Mouse (Mus musculus) midbrain, embryonic 12.5 days (tissue): ENCODE measurements around the gene Ankrd40. TPM values are rescaled to one million over a fixed set of nuclear protein-coding genes. Genes with fewer than 3 reads are reported as not detected.

ENCODE experiments used
- ATAC-seq: fragments of 200-750 bp; cut with Nextera tagmentation; 2 replicates; pipeline ENCODE4 v1.8.0; 2017; ENCODE audit warnings: low read depth, moderate TSS enrichment, moderate library complexity; ENCODE audit not compliant: low FRiP score
- H3K27ac ChIP-seq: fragments of 300-500 bp; sonication (generic); replicated peaks from 2 replicates; pipeline ENCODE4 v1.5.1; 2016; ENCODE audit warnings: mild to moderate bottlenecking
- H3K27me3 ChIP-seq: fragments of 300-500 bp; sonication (generic); 2 replicates; pipeline ENCODE4 v1.6.1; 2016; ENCODE audit warnings: mild to moderate bottlenecking
- H3K36me3 ChIP-seq: fragments of 300-500 bp; sonication (generic); 2 replicates; pipeline ENCODE4 v1.6.1; 2016
- H3K4me1 ChIP-seq: fragments of 300-500 bp; sonication (generic); 2 replicates; pipeline ENCODE4 v1.6.1; 2016
- H3K4me2 ChIP-seq: fragments of 300-500 bp; sonication (generic); replicated peaks from 2 replicates; pipeline ENCODE4 v1.6.1; 2016; ENCODE audit warnings: mild to moderate bottlenecking, moderate library complexity
- H3K4me3 ChIP-seq: fragments of 300-500 bp; sonication (generic); 2 replicates; pipeline ENCODE4 v1.5.1; 2016; ENCODE audit warnings: mild to moderate bottlenecking
- H3K9ac ChIP-seq: fragments of 300-500 bp; sonication (generic); replicated peaks from 2 replicates; pipeline ENCODE4 v1.6.1; 2016; ENCODE audit warnings: mild to moderate bottlenecking, moderate library complexity
- H3K9me3 ChIP-seq: fragments of 300-500 bp; sonication (generic); 2 replicates; pipeline ENCODE4 v1.6.1; 2016; ENCODE audit warnings: mild to moderate bottlenecking
- WGBS: fragments of 180-500 bp; shearing (Covaris S2); methylation state at CpG from one replicate; pipeline ENCODE4 v1.1.7; 2016; 5-methylcytosine and 5-hydroxymethylcytosine counted together
- polyA plus RNA-seq: library from polyadenylated mRNA; unstranded; fragments of >200 nt; fragmentation: Nextera tagmentation; extraction: Ambion mirVana; gene quantifications from 2 replicates; pipeline ENCODE4 v1.2.1, GENCODE M21; 2016

Gene Ankrd40
- polyA plus RNA-seq, 1 experiment from 2014 or later: 19.7 TPM

- peak overlapping the region; percentile 76 for H3K4me2 ChIP-seq
- peak overlapping the region; percentile 63 for H3K4me3 ChIP-seq
- no peaks in the 10 kb centered on the region for H3K9me3 ChIP-seq
- H3K27ac ChIP-seq: peak overlapping the region; percentile 97
- H3K27me3 ChIP-seq: no peaks in the 10 kb centered on the region
- WGBS: under 1% methylated on average over 10 of the region's 10 CpGs
- H3K9ac ChIP-seq: peak overlapping the region; percentile 94
- peaks cover 31% of the 10 kb centered on the region for H3K4me1 ChIP-seq
- peaks cover 4% of the 10 kb centered on the region; the same call in 1 of the 2 replicates for H3K36me3 ChIP-seq
- no peak for ATAC-seq
These were observed 834 bp downstream of the Ankrd40 start for GRCm38 (mm10) chr11:94328644-94329025.

GRCm38 (mm10) chr11:94329270-94329891, 1.6 kb downstream of the Ankrd40 start:
- peaks cover 6% of the 10 kb centered on the region for H3K36me3 ChIP-seq
- 48% methylated on average over 4 of the region's 4 CpGs for WGBS
- H3K27ac ChIP-seq: no peak overlapping the region
- no peak for ATAC-seq
- peaks cover 31% of the 10 kb centered on the region for H3K4me1 ChIP-seq
- no peak overlapping the region for H3K9ac ChIP-seq
- no peaks in the 10 kb centered on the region for H3K9me3 ChIP-seq
- H3K4me3 ChIP-seq: no peak overlapping the region
- no peaks in the 10 kb centered on the region for H3K27me3 ChIP-seq
- H3K4me2 ChIP-seq: peak overlapping the region; percentile 76; the same call in 1 of the 2 replicates

- Histone ChIP-seq H3K4me3 (no peak overlapping the region), H3K9ac (no peak overlapping the region; the same call in 1 of the 2 replicates), H3K27ac (no peak overlapping the region), H3K36me3 (peaks cover 12% of the 10 kb centered on the region), H3K9me3 (no peaks in the 10 kb centered on the region), H3K4me1 (peaks cover 31% of the 10 kb centered on the region), H3K4me2 (peak overlapping the region; percentile 76; the same call in 1 of the 2 replicates), H3K27me3 (no peaks in the 10 kb centered on the region)
- 91% methylated on average over 3 of the region's 3 CpGs for WGBS
- ATAC-seq: no peak
These were observed 2.4 kb downstream of the Ankrd40 start for GRCm38 (mm10) chr11:94330211-94330610.

GRCm38 (mm10) chr11:94332726-94333125, 4.9 kb downstream of the Ankrd40 start:
- Histone ChIP-seq H3K27ac (no peak overlapping the region), H3K9ac (no peak overlapping the region), H3K4me3 (no peak overlapping the region), H3K9me3 (no peaks in the 10 kb centered on the region), H3K4me1 (peaks cover 21% of the 10 kb centered on the region), H3K4me2 (no peak overlapping the region), H3K36me3 (peaks cover 32% of the 10 kb centered on the region), H3K27me3 (no peaks in the 10 kb centered on the region)
- 93% methylated on average over 6 of the region's 6 CpGs for WGBS
- ATAC-seq: no peak

GRCm38 (mm10) chr11:94334386-94334968, 6.7 kb downstream of the Ankrd40 start:
- H3K27ac ChIP-seq: no peak overlapping the region
- WGBS: 95% methylated on average over 8 of the region's 8 CpGs
- ATAC-seq: no peak
- H3K9ac ChIP-seq: no peak overlapping the region
- H3K36me3 ChIP-seq: peaks cover 50% of the 10 kb centered on the region
- H3K9me3 ChIP-seq: no peaks in the 10 kb centered on the region
- H3K27me3 ChIP-seq: no peaks in the 10 kb centered on the region
- peaks cover 18% of the 10 kb centered on the region for H3K4me1 ChIP-seq
- no peak overlapping the region for H3K4me2 ChIP-seq
- H3K4me3 ChIP-seq: no peak overlapping the region

- H3K9me3 ChIP-seq: no peaks in the 10 kb centered on the region
- H3K27ac ChIP-seq: no peak overlapping the region
- H3K4me2 ChIP-seq: no peak overlapping the region
- no peaks in the 10 kb centered on the region for H3K27me3 ChIP-seq
- no peak overlapping the region for H3K4me3 ChIP-seq
- H3K9ac ChIP-seq: no peak overlapping the region
- no peak for ATAC-seq
- peaks cover 50% of the 10 kb centered on the region for H3K36me3 ChIP-seq
- H3K4me1 ChIP-seq: peaks cover 17% of the 10 kb centered on the region
These were observed 8.8 kb downstream of the Ankrd40 start for GRCm38 (mm10) chr11:94336551-94336950.

GRCm38 (mm10) chr11:94338347-94338746, 10.5 kb downstream of the Ankrd40 start:
- no peak overlapping the region for H3K27ac ChIP-seq
- H3K9ac ChIP-seq: no peak overlapping the region
- H3K4me2 ChIP-seq: no peak overlapping the region
- peaks cover 50% of the 10 kb centered on the region for H3K36me3 ChIP-seq
- H3K4me3 ChIP-seq: no peak overlapping the region
- no peaks in the 10 kb centered on the region for H3K27me3 ChIP-seq
- peaks cover 35% of the 10 kb centered on the region for H3K4me1 ChIP-seq
- WGBS: 90% methylated on average over 2 of the region's 2 CpGs
- ATAC-seq: no peak
- no peaks in the 10 kb centered on the region for H3K9me3 ChIP-seq

GRCm38 (mm10) chr11:94339732-94340585, 12.2 kb downstream of the Ankrd40 start:
- ATAC-seq: peak; percentile 79
- Histone ChIP-seq H3K27me3 (peaks cover 5% of the 10 kb centered on the region), H3K36me3 (peaks cover 44% of the 10 kb centered on the region), H3K9me3 (no peaks in the 10 kb centered on the region), H3K4me3 (no peak overlapping the region), H3K9ac (no peak overlapping the region), H3K27ac (peak overlapping the region; percentile 21; the same call in 1 of the 2 replicates), H3K4me1 (peaks cover 51% of the 10 kb centered on the region), H3K4me2 (no peak overlapping the region)
- WGBS: 58% methylated on average over 18 of the region's 18 CpGs

- H3K27ac ChIP-seq: peak overlapping the region; percentile 53; the same call in 1 of the 2 replicates
These were observed 13.4 kb downstream of the Ankrd40 start for GRCm38 (mm10) chr11:94340948-94341933.

GRCm38 (mm10) chr11:94342114-94342905, 14.5 kb downstream of the Ankrd40 start:
- Histone ChIP-seq H3K9ac (no peak overlapping the region), H3K9me3 (no peaks in the 10 kb centered on the region), H3K4me2 (no peak overlapping the region), H3K27me3 (peaks cover 21% of the 10 kb centered on the region), H3K4me3 (no peak overlapping the region), H3K36me3 (peaks cover 26% of the 10 kb centered on the region), H3K27ac (peak overlapping the region; percentile 53), H3K4me1 (peaks cover 52% of the 10 kb centered on the region)
- ATAC-seq: no peak
- WGBS: 17% methylated on average over 13 of the region's 13 CpGs

More at GRCm38 (mm10) chr11:94340948-94341933, 13.4 kb downstream of the Ankrd40 start:
- no peak overlapping the region for H3K9ac ChIP-seq
- no peak overlapping the region for H3K4me2 ChIP-seq
- no peaks in the 10 kb centered on the region for H3K9me3 ChIP-seq
- H3K4me3 ChIP-seq: no peak overlapping the region
- ATAC-seq: no peak
- 57% methylated on average over 10 of the region's 10 CpGs for WGBS
- peaks cover 34% of the 10 kb centered on the region for H3K36me3 ChIP-seq
- H3K4me1 ChIP-seq: peaks cover 52% of the 10 kb centered on the region
- H3K27me3 ChIP-seq: peaks cover 13% of the 10 kb centered on the region
